Mouse (Mus musculus) ES-Bruce4 (cell line): ENCODE measurements around the gene Srpx2. TPM values are rescaled to one million over a fixed set of nuclear protein-coding genes. Genes with fewer than 3 reads are reported as not detected.

ENCODE experiments used
- H3K27ac ChIP-seq: 2 replicates; pipeline ENCODE4 v1.5.1; 2012; ENCODE audit warnings: low read length, inconsistent platforms; ENCODE audit not compliant: insufficient read depth
- H3K27me3 ChIP-seq: 2 replicates; pipeline ENCODE4 v1.6.1; 2012; ENCODE audit warnings: mild to moderate bottlenecking, low read length, inconsistent platforms; ENCODE audit not compliant: control insufficient read depth, poor library complexity, insufficient read depth, severe bottlenecking
- H3K36me3 ChIP-seq: 2 replicates; pipeline ENCODE4 v1.6.1; 2012; ENCODE audit warnings: inconsistent platforms, mild to moderate bottlenecking, low read length, moderate library complexity; ENCODE audit not compliant: control insufficient read depth, poor library complexity, insufficient read depth, severe bottlenecking
- H3K4me1 ChIP-seq: one replicate; pipeline ENCODE4 v1.8.1; 2011; ENCODE audit warnings: low read length; ENCODE audit not compliant: control insufficient read depth, insufficient read depth
- H3K4me3 ChIP-seq: 2 replicates; pipeline ENCODE4 v1.5.1; 2011; ENCODE audit warnings: low read depth, mild to moderate bottlenecking, low read length
- H3K9ac ChIP-seq: 2 replicates; pipeline ENCODE4 v1.6.1; 2012; ENCODE audit warnings: low read depth, mild to moderate bottlenecking, inconsistent platforms; ENCODE audit not compliant: poor library complexity, severe bottlenecking
- H3K9me3 ChIP-seq: replicated peaks from 2 replicates; pipeline ENCODE4 v1.6.1; 2012; ENCODE audit warnings: mild to moderate bottlenecking, low read length, inconsistent platforms; ENCODE audit not compliant: control insufficient read depth, poor library complexity, insufficient read depth, severe bottlenecking
- CTCF ChIP-seq: IDR thresholded peaks from one replicate; pipeline ENCODE4 v1.8.1; 2011; ENCODE audit warnings: low read depth, low read length
- EP300 ChIP-seq: IDR thresholded peaks from 2 replicates; pipeline ENCODE4 v1.6.1; 2011; ENCODE audit warnings: low read depth, low read length; ENCODE audit not compliant: insufficient read depth
- POLR2A ChIP-seq: IDR thresholded peaks from one replicate; pipeline ENCODE4 v1.8.1; 2011; ENCODE audit warnings: low read length; ENCODE audit not compliant: insufficient read depth
- polyA plus RNA-seq: library from polyadenylated mRNA; stranded (reverse); fragments of >200 nt; gene quantifications from 2 replicates; pipeline ENCODE4 v1.2.4, GENCODE M21; 2011; ENCODE audit warnings: low read depth; ENCODE audit not compliant: missing spikeins, insufficient read depth, insufficient read length

The Srpx2 gene
- 0.52 and 0.87 TPM in 2 replicates for polyA plus RNA-seq

- Histone ChIP-seq H3K4me3 (no peak within 1 kb of the TSS), H3K27ac (no peak within 1 kb of the TSS), H3K27me3 (no peaks in the 10 kb centered on the region)
These were observed at the start of gene Srpx2 for GRCm38 (mm10) chrX:133908261-133908660. TSS of gene Srpx2 (plus strand) at chrX:133908426.

GRCm38 (mm10) chrX:133869743-133870142, 38.5 kb upstream of the Srpx2 start:
- Histone ChIP-seq H3K4me3 (no peak overlapping the region), H3K36me3 (no peaks in the 10 kb centered on the region), H3K9ac (no peak overlapping the region), H3K9me3 (no peaks in the 10 kb centered on the region), H3K27ac (no peak overlapping the region), H3K27me3 (no peaks in the 10 kb centered on the region), H3K4me1 (no peaks in the 10 kb centered on the region)
- TF ChIP-seq CTCF (no peak), EP300 (no peak), POLR2A (no peak)

More at GRCm38 (mm10) chrX:133908261-133908660, at the start of gene Srpx2:
- H3K9me3 ChIP-seq, result no peaks in the 10 kb centered on the region
- no peaks in the 10 kb centered on the region for H3K36me3 ChIP-seq
- H3K9ac ChIP-seq, result no peak within 1 kb of the TSS
- no peaks in the 10 kb centered on the region for H3K4me1 ChIP-seq
- no peak for TF ChIP-seq POLR2A
- no peak for TF ChIP-seq EP300
- TF ChIP-seq CTCF, result no peak

- no peaks in the 10 kb centered on the region for H3K4me1 ChIP-seq
- H3K36me3 ChIP-seq, result no peaks in the 10 kb centered on the region
- H3K27ac ChIP-seq, result no peak overlapping the region
- H3K9me3 ChIP-seq, result no peaks in the 10 kb centered on the region
- no peaks in the 10 kb centered on the region for H3K27me3 ChIP-seq
- TF ChIP-seq CTCF, result no peak
- no peak for TF ChIP-seq EP300
- no peak for TF ChIP-seq POLR2A
- no peak overlapping the region for H3K9ac ChIP-seq
- no peak overlapping the region for H3K4me3 ChIP-seq
These were observed 20.9 kb upstream of the Srpx2 start for GRCm38 (mm10) chrX:133887308-133887707.

- H3K4me3 ChIP-seq, result no peak overlapping the region
- H3K36me3 ChIP-seq, result no peaks in the 10 kb centered on the region
- TF ChIP-seq POLR2A, result no peak
- H3K4me1 ChIP-seq, result no peaks in the 10 kb centered on the region
- H3K27me3 ChIP-seq, result no peaks in the 10 kb centered on the region
- no peak overlapping the region for H3K9ac ChIP-seq
- no peaks in the 10 kb centered on the region for H3K9me3 ChIP-seq
- no peak overlapping the region for H3K27ac ChIP-seq
These were observed 20.1 kb upstream of the Srpx2 start for GRCm38 (mm10) chrX:133888111-133888510.

- no peak within 1 kb of the TSS for H3K27ac ChIP-seq
- peak within 1 kb of the TSS; percentile 46; the same call in 1 of the 2 replicates for H3K9ac ChIP-seq
- H3K4me1 ChIP-seq, result no peaks in the 10 kb centered on the region
- H3K9me3 ChIP-seq, result no peaks in the 10 kb centered on the region
- no peaks in the 10 kb centered on the region; the same call in 1 of the 2 replicates for H3K27me3 ChIP-seq
- TF ChIP-seq POLR2A (no peak), EP300 (no peak), CTCF (no peak)
- H3K4me3 ChIP-seq, result peak within 1 kb of the TSS; percentile 86
- H3K36me3 ChIP-seq, result no peaks in the 10 kb centered on the region
These were observed 10.1 kb upstream of the Srpx2 start, which contains the start of gene Tspan6 for GRCm38 (mm10) chrX:133898014-133898542. TSS of gene Tspan6 (minus strand) at chrX:133898429.

- H3K4me1 ChIP-seq, result no peaks in the 10 kb centered on the region
- H3K36me3 ChIP-seq, result no peaks in the 10 kb centered on the region
- H3K9me3 ChIP-seq, result no peaks in the 10 kb centered on the region
- H3K4me3 ChIP-seq, result no peak overlapping the region
- no peak for TF ChIP-seq POLR2A
- no peak for TF ChIP-seq EP300
- TF ChIP-seq CTCF, result no peak
- no peak overlapping the region for H3K27ac ChIP-seq
- no peaks in the 10 kb centered on the region for H3K27me3 ChIP-seq
- H3K9ac ChIP-seq, result no peak overlapping the region
These were observed 3.3 kb downstream of the Srpx2 start for GRCm38 (mm10) chrX:133911397-133912103.
